Comparison of ENCODE assay signal across 19 mouse cellular contexts in the genomic region with DNA sequence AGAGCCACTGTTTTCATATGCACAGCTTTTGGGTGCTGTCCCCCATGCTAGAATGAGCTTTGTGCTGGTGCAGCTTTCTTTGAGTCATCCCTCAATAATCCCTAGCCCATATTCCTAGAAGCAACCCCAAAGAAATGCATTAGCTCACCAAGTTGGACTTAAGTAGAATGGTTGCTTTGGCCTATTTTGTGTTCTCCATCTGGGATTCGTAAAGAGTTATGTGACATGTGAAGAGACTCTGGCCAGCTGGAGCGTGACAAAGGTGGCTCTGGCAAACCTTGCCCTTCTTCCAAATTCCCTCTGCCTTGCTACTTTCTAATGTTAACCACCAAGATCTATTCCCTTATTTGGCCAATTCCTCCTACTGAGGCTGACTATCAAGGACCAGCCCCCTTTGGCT. TPM values are rescaled to one million over a fixed set of nuclear protein-coding genes. Genes with fewer than 3 reads are reported as not detected.
"Had no signal": no experiment of that assay in that cellular context is flagged by ENCODE, and none has a peak within 500 bp of the region (broad histone marks: within the 10 kb centered on the region; RNA-seq: fewer than 3 reads in every experiment).

No protein-coding gene starts in this region.

- H3K4me1 ChIP-seq: lung, embryonic 15.5 days; midbrain, embryonic 13.5 days; midbrain, embryonic 15.5 days; neural tube, embryonic 12.5 days had no signal

- H3K27ac ChIP-seq: liver, embryonic 14.5 days; lung, embryonic 15.5 days; macrophage; midbrain, embryonic 13.5 days; midbrain, embryonic 15.5 days; neural tube, embryonic 12.5 days had no signal

- DNase-seq: lung, adult 2 months; lung, postnatal 14 days; lung, postnatal 36 days; right cerebral cortex, postnatal 14 days; spleen, adult 18-20 months; thymus, adult 18-20 months; thymus, postnatal 25 days; thymus, postnatal 4 days had no signal

- H3K36me3 ChIP-seq: lung, embryonic 15.5 days; midbrain, embryonic 13.5 days; midbrain, embryonic 15.5 days; neural tube, embryonic 12.5 days had no signal

- H3K27me3 ChIP-seq: lung, embryonic 15.5 days; midbrain, embryonic 13.5 days; midbrain, embryonic 15.5 days; neural tube, embryonic 12.5 days had no signal

- H3K4me3 ChIP-seq: lung, embryonic 15.5 days; megakaryocyte, embryonic 14.5 days; midbrain, embryonic 13.5 days; midbrain, embryonic 15.5 days; neural tube, embryonic 12.5 days had no signal

- H3K4me2 ChIP-seq: lung, embryonic 15.5 days; midbrain, embryonic 11.5 days; midbrain, embryonic 13.5 days; midbrain, embryonic 15.5 days; neural tube, embryonic 12.5 days had no signal

- ATAC-seq: lung, postnatal 0 days; midbrain, embryonic 13.5 days; midbrain, embryonic 15.5 days had no signal

- H3K9me3 ChIP-seq: lung, embryonic 15.5 days; midbrain, embryonic 15.5 days had no signal

- H3K9ac ChIP-seq: liver, embryonic 14.5 days; lung, embryonic 15.5 days; midbrain, embryonic 13.5 days; midbrain, embryonic 15.5 days; neural tube, embryonic 12.5 days had no signal

RNA-seq across cellular contexts. Expression of gene A430078G23Rik, which starts 51.1 kb away (rescaled TPM):
- polyA plus RNA-seq: midbrain, embryonic 11.5 days; midbrain, embryonic 13.5 days; midbrain, embryonic 15.5 days; midbrain, postnatal 0 days; neural tube, embryonic 14.5 days had no signal
